Mouse (Mus musculus) C2C12 (cell line): ENCODE measurements at regions not wholly inside any gene's neighbourhood (a gene's known extent, or its start where the extent isn't known, plus 50 kb on each side); places are given as distances from the start of the nearest gene placed in this dataset.

Experiments
- CTCF ChIP-seq: IDR thresholded peaks from one replicate; pipeline ENCODE4 v1.5.1; 2011; ENCODE audit not compliant: control insufficient read depth, insufficient read depth, insufficient read length
- USF1 ChIP-seq: IDR thresholded peaks from one replicate; pipeline ENCODE4 v1.6.1; 2011; ENCODE audit warnings: low read depth, mild to moderate bottlenecking, control low read depth, moderate library complexity

GRCm38 (mm10) chr7:76164735-76165630, 64.7 kb upstream of the Agbl1 start:
- no peak for TF ChIP-seq CTCF
- no peak for TF ChIP-seq USF1
